Mouse (Mus musculus): ENCODE results near the gene Tenm3.

Gene Tenm3

DNA sequence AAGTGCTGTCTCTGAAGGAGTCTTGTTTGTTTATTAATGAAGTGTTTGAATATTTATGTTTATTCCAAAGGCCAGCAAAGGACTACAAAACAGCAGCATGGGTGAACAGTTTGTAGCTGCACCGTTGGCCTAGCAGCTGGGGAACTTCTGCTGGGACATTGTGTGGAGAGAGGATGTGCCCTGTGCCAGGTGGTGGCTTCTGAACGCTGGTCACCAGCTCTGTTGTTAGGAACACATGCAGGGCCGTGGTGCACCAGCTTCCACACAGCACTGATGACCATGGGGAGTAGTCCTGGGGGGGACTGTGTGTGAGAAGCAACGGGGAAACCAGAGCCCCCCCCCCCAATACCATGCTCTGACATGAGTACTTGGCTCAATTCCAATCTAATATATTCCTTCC, 329.5 kb downstream of the Tenm3 start:
- no peak for DNase-seq (ENCODE audit: low read depth)

DNA sequence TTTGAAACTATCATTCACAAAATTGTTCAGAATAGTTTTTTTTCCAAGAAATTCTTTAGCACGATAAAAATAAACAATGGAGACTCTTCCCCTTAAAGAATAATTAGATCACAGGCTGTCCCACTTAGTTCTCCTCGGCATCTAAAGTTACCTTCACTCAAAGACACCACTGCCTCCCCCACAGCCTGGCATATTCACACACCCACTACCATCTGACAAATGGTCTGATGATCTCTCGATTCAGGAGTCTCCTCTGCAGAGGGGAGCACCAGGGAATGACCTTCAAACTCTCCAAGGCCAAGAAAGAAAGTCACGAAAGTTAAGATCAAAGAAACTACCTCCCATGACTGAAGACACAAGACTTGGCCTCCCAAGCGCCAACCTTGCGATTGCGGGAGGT, 329.9 kb downstream of the Tenm3 start:
- no peak for DNase-seq (ENCODE audit: low read depth)

DNA sequence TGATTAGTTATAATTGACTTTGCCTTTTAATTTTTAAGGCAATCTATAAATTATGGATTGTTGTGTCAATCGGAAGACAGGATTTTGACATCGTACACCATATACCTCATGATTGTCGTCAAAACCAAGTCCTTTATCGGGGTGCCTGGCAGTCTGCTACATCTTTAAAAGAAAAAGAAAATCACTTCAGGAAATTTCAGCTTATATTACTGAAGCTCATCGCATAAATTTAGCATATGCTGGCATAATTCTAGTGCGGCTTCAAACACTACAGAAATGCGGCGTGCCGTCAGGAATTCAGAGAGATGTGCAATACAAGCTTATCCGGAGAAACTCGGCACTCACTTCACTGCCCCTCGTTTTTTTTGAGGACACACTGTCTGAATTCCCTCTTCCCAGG, 332.2 kb downstream of the Tenm3 start:
- DNase-seq (ENCODE audit: low read depth), result no peak

DNA sequence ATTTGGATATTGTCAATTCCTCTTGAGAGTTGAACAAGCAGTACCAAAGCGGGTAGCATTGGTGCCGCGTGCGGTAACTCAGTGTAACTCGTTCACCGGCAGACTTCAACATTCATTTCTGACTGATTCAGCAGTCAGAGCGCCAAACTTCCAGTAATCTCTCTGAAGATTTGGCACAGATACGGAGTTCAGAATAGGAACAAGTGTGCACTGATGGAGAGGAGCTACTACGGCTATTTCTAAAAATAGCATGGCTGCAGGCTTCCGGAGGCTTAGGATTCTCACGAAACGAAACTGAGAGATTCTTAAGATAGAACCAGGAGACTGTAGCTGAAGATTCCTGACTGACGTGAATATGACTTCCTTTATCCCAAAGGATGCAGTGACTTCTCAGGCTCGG, 332.6 kb downstream of the Tenm3 start:
- no peak for DNase-seq (ENCODE audit: low read depth)

DNA sequence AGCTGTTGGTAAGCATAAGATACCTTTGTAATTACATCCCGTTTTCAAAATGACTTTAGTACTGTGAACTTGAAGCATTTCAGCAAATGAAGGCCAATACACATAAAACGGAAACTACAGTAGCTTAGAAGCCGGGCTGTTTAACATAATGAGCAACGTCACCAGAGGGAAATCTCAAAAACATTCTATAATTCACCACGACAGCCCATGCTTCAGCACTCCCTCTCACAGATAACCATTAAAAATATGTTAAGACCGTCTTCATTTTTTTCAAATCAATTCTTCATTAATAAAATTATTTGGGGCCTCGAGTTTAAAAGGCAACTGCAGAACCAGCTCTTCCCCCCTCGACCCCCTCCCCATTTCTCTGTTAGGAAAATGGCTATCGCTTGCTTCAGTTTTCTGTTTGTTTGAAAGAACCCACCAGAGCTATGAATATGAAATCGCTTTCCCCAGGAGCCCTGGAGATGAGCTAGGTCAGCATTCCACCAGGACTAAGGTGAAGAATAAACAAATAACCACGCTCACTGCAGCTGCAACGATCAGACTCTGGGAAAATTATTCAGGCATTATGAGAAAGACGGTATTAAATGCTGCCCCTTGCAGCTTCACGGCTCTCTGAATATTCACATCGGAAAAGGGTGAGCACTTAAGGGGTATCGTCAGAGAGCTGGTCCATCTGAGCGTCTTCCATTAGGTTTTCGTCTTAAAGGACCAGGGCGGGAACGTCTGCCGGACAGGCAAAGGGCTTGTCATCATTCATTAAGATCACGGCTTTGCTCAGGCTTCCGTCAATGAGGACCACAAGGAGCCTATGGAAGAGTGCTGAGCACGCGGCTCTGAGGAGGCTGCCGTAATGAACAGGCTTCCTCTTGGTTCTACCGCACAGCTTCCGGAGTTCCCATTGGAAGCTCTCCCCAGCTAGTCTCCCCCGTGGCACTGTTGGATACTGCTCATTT, 334.8 kb downstream of the Tenm3 start:
- DNase-seq (ENCODE audit: low read depth), result no peak

DNA sequence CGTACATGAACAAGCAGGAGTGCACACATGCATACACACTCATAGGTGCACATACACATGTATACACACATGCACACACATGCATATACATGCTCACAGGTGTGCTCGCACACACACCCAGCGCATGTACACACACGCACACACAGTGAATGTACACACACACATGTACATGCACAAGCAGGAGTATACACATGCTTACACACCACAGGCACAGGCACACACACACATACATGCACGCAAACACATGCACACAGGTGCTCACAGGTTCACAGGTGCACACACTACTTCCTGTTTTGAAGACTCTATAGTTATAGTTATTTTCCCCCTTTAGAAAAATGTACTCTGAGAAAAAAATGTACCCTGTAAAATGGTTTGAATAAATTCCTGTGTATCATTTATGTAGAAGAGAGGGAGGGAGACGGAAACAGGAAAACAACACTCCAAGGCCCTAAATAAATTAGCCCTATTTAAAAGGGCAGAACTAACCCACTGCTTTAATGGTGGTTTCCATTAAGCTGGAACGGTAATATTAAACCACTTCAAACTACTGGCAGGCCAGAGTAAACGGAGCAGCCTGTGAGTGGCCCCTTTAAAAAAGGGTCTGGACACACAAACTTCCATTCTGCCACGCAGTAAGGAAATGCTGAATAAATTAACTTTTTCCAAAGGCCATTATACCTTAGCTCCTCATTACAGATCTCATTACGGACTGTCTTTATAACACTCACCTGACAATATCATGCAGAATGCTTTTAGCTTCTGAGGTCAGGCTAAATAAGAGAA, 335.8 kb downstream of the Tenm3 start:
- no peak for DNase-seq (ENCODE audit: low read depth)

DNA sequence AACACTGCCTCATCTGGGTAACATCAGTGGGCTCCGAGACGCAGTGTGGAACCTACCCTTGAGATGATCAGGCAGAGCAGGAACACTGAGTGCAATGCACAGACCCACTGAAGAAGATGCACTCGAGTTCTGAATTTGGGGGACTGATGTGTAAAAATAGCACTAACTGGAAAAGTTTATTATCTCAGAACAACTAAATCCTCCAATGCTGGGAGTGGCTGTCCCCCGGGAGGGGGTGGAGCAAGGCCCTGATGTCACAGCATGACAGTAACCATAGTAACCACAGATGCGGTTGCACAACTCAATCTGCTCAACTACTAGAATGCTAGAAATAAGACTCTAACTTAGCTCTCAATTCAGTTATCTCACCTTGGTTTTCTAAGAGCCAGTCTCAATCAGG, 351.3 kb downstream of the Tenm3 start:
- DNase-seq (ENCODE audit: low read depth), result no peak

DNA sequence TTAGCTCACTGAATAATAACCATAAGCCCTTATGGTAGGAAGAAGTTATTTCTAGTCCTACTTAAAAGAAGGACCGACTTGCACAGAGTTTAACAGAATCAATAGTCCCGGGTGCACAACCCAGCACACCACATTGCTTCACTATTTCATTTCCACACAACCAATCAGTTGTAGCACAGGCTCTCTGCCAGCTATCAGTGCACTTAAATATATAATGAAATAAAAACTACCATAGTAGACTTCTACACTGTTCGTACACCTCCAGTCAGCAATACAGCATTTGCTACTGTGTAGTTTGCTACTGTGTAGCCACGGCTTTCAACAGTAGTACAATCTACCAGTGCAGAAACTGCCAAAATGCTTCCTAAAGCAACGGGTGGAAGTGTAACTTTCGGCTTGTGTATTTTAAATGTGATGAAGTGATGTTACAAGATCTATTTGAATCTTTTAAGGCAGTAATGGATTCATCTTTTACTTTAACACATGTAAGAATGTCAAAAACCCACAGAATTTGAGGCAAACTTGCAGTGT, 353.1 kb downstream of the Tenm3 start:
- no peak for DNase-seq (ENCODE audit: low read depth)

DNA sequence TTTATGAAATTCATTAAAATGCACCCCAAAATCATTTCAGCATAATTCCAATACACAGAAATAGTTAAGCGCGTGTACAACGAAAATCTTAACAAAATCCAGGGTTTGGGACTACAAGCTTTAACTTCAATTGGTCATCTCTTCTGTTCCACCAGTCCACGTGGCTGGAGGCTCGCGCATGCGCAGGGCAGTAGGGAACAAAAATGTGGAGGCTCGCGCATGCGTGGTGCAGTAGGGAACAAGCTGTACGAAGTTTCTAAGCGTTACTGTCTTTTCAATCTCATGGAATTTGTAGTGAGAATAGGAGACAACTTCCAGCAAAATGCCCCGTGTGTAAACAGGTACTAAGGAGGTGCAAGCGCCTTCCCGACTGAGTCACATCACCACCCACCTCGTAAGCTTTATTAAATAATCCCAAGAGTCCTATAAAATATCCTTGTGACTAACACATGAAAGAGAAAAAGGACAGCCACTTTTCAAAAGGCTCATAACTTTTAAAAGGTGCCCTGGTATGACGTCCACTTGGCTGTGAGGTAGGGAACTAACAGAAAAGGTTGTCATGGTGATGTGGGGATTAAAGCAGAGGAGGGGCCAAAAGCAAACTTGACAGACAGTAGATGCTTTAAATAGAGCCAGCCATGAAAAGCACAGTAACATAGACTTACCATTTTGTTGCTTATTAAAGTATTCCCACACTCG, 353.7 kb downstream of the Tenm3 start:
- no peak for DNase-seq (ENCODE audit: low read depth)

DNA sequence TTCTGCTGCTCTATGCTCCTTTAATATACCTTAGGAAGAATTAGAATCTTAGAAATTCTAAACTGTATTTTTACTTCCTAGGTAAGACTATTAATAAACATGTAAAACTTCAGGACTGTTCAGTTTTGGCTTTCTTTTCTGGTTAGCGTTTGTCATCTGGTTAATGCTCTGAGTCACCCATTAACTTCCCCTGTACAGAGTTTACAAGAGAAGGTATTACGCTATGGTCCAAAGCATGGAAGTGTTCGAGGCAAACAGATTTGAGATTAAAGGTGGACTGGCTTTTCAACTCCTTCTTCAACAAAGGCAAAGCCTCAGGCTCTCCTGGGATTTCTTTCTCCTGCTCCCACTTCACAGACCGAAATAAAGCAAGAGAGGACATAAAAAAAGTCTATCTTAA, 354.3 kb downstream of the Tenm3 start:
- DNase-seq (ENCODE audit: low read depth), result no peak

DNA sequence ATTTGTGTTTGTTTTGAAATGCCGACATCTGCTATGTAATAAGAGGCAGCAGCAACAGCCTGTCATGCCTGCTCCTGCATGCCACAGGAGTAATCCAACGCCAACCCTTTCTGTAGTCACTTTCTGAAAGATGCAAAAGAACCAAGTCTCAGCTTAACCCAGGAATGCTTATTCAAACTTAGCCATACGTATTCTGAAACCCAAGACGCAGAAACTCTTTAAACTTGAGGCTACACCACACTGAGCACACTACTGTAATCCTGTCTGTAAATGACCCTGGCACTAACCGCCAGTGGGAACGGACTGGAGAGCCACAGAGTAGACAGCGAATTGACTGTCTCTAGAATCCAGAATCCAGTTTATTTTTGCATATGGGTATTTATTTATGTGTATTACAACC, 354.9 kb downstream of the Tenm3 start:
- DNase-seq (ENCODE audit: low read depth), result no peak

DNA sequence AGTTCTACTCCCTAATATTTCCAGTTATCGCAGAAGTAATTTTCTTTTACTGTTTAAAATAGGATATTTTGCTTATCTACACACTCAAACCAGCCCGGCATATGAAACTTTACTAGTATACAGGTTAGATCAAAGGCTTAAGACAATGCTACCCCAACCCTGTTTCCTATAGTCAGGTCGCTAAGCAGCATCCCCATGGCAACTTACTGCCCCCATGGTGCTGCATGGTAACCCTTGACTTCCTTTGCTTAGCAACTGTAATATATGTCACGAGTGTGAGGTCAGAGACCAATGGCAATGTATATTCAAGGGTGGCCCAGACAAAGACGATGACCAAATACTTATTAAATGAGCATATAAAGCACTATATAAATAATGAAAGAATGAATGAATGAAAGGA, 359.6 kb downstream of the Tenm3 start:
- no peak for DNase-seq (ENCODE audit: low read depth)

DNA sequence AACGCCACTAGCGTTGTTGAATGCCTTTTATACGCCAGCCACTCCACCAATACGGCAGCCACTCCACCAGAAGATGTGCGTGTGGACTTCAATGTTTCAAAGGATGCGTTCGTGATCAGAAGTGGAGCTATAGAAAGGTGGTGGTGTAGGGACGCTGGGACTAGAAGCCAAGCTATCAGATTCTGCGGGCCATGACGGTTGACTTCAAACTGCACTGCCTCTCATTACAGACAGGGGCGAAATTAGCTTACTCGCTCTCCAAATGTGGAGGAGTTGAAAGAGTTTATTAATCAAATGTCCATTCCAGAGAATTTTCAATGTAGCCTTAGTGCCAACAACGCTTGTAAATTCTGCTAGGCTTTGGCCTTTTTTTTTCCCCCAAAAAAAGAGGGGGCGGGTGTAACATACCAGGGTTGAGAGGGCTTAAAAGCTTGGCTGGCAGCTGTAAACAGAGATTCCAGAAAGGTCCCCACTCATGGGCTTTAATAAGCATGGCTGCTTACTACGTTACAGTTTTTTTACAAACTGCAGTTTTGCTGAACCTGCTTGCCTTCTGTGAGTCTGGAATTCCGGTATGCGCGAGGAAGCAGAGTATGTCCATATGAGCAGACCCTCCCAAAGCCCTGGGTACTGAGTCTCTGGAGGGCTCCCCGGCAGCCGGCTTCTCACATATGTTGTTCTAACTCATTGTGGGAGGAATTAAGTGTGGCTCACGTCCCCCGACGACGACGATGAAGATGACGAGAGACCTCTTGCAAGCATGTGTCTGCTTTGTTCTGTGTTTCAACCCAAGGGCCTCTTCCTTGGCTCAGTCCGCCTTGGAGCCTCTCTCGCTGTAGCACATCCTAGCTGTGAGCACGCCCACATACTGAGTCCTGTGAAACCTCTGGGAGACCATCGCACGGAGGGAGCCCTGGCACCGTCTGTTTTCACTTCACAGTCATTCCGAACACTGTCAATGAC, 361.8 kb downstream of the Tenm3 start:
- DNase-seq (ENCODE audit: low read depth), result no peak

DNA sequence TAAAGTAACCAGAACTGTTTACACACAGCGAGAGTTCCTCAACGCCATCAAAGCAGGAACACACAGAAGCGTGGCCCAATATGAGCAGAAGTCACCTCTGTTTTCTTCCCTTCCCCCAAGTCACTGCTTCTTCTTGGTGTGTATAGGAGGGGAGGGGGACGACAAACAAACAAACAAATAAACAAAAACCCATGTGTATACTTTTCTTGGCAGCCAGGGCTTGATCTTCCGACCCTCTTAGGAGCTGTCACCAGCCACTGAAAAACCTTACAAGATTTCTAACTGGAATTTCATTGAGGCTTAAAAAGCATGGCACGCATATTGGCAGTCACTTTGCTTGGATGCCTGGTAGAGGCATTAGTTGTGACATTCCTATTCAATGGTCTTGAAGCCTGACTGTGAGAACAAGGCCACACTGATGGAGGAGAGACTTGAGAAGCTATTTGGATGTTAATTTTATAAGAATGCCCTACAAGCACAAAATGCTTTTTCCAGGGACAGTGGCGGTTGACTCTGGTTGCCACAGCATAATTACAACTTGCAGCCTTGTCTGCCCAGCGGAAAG, 366.3 kb downstream of the Tenm3 start:
- DNase-seq (ENCODE audit: low read depth), result no peak

DNA sequence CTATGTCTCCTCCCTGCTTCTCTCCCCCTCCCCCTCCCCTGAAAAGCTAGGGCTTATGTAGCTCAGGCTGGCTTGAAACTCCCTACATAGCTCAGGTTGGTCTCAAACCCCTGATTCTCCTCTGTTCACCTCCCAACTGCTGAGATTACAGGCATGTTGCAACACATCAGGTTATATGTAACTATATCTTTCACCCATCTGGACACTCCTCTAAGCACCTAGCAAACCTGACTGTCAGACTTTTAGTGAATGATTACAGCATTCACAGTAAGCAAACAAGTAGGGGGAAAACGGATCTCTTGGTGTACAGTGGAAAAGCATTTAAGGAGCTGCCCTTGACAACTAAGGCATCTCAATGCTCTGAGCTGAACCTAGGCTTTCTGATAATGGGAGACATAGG, 366.9 kb downstream of the Tenm3 start:
- DNase-seq (ENCODE audit: low read depth), result no peak

DNA sequence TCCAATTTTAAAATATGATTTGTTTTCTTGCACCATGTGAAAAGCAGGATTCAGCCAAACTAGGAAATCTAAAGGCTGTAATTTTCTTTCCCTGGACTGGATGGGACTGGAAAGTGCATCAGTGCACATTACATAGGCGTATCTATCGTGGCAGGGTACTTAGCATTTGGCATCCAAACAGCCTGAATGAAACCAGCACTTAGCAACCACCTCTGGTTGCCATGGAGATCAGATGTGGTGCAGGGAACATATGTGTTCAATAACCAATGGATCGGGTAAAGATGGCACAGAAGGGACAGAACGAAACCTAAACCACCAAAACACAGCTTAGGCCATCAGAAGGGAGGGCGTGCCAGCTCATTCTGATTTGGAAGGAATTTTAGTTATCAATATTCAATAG, 376.1 kb downstream of the Tenm3 start:
- DNase-seq (ENCODE audit: low read depth), result no peak

DNA sequence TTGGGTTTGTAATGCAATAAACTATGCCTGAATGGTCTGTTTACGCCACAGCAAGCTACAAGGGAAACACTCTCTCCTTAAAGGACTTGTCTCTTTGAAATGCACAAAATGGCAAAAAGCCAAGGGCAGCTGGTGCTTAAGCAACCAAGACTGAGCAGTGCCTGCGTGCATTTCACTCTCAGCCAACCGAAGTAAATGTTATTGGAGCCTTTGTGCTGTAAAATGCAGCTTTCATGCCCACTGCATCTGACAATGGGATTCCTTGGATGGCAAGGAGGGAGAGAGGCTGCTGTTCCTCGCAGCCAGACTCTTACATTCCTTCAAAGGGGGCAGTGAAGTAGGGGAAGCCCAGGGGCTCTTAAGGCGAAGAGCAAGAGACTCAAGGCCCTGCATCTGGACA, 385.4 kb downstream of the Tenm3 start:
- no peak for DNase-seq (ENCODE audit: low read depth)

DNA sequence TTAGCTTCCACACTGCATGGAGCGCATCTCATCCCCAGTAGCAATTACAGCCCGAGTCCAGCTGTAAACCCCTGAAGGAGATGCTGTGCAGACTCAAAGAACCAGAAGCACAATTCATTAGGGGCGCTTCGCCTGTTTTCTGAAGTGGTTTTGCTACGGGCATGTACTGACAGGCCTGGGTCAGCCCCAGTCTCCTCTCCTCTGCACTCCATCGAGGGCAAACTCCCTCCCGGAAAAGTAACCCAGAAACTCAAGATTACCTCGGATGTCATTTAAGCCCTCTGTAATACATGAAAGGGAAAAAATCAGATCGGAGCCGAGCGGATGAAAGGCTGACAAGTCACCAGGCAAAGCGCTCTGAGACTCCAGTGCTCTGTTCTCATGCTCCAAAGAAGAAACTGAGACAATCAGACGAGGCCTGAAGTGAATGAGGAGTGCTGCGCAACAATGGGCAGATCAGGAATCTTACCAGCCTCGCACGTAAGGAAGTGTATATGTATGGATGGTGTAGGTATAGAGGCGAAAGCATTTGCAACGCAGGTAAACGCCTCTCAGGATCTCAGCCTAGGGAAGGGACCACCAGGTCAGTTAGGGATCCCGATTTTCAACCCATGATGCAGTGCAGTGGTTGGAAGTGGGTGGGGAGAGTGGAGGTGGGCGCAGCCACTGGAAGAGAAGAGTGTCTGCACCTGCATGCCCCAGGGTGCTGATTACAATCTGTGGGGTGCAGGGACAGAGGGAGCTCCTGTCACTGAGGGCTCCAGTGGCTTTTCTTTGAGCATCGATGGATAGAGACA, 387.2 kb downstream of the Tenm3 start:
- no peak for DNase-seq (ENCODE audit: low read depth)

DNA sequence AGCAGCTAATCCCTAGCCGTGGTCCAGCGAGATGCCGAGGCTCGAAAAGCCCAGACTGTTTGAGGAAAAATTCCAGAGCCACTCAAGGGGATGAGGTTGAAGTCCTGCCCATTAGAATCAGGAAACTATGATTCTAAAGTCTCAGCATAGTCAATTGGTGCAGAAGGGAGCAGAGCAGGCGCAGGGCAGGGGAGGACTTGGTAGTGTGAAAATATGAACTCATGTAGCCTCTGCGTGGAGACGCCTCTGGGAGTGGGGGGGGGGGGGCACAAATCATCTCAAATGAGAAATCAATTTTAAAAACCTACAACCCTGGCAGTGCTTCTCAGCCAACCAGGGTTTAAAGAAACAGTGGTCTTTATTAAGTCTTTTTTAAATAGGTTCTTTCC, 392.5 kb downstream of the Tenm3 start:
- no peak for DNase-seq (ENCODE audit: low read depth)

Data from c-Kit-positive CD71-positive TER-119-negative erythroid progenitor cells, embryonic 14.5 days (primary cell).